Mouse (Mus musculus): Measurements from ENCODE around the gene Unc13b. TPM values are rescaled to one million over a fixed set of nuclear protein-coding genes. Genes with fewer than 3 reads are reported as not detected.

Unc13b gene
- polyA plus RNA-seq, 1 experiment from 2014 or later = 8.1 TPM

DNA sequence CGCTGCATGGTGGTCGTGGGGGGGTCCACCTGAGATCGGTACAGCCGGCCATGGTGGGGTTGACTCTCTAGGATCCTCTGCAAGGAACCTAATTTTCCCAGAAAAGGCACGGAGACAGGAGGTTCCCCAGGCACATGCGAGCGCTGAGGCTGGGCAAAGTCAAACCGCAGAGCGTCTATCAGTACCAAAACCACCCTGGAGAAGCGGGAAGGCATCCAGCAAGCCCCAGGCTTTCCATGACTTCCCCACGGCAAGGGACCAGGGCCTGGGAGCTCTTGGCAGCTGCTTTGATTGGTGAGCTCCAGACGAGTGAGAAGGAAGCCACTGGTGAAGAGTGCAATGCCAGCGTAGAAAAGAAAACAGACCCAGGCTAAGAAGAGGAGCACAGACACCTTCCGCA, 34.1 kb upstream of the Unc13b start:
- Histone ChIP-seq H3K27ac (ENCODE audit: low read depth, low read length) (peak overlapping the region; percentile 87; the same call in 1 of the 2 replicates), H3K27me3 (replicated peaks; ENCODE audit: control insufficient read depth, insufficient read depth, low read length) (no peaks in the 10 kb centered on the region), H3K9me3 (replicated peaks; ENCODE audit: control insufficient read depth, low read length) (no peaks in the 10 kb centered on the region), H3K4me2 (ENCODE audit: low read length) (peak overlapping the region; percentile 72), H3K4me1 (ENCODE audit: control insufficient read depth, insufficient read depth, low read length) (peaks cover 10% of the 10 kb centered on the region), H3K9ac (ENCODE audit: low read length) (peak overlapping the region; percentile 63; the same call in 1 of the 2 replicates), H3K4me3 (ENCODE audit: low read depth, low read length) (peak overlapping the region; percentile 55), H3K36me3 (ENCODE audit: control insufficient read depth, insufficient read depth, low read length) (peaks cover 72% of the 10 kb centered on the region)
- DNase-seq (ENCODE audit: low spot score) (no peak), ATAC-seq (no peak)
- 85% methylated on average over 14 of the region's 14 CpGs for WGBS

DNA sequence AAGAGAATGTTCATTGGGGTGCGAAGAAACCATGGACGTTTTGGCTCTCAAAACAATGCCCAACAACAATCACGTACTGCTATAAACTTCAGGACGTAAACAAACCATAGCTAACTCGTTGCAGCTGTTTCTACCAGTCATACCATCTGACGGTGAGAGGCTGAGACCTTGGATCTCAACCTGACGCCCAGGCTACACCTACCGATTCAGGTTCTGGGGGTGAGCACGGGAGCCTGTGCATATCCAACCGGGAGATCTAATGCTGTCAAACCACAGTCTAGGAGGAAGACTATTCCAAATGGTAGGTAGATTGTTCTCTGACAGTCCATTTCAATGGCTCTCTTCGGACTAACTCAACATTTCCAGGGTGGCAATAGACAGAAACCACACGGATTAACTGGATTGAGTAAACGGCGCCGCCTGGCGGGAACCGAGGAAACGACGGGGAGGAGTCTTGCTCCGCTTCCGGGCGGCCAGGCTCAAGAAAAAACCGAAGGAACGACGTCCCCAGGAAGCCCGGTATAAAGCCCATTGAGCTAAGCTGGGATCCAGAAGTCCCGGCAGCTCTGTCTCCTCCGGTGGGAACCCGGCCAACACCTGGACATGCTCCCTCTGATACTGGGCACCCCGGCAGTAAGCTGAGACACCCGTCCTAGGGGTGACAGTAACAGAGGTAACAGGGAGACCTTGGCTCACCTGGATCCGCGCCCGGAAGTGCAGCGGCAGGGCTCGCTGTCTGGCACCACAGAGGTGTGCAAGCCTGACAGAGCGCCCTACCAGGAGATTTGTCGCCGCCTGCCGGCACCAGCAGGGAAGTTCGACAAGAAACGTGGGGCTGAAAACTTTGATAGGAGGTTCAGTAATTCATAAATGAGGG, 33.4 kb upstream of the Unc13b start, which contains the start of gene Pigo:
Gene Pigo (minus strand): TSS at position 736 of the 877 bp plus-strand sequence.
- H3K4me2 ChIP-seq (ENCODE audit: low read length) = peak within 1 kb of the TSS; percentile 72
- peak within 1 kb of the TSS; percentile 63 for H3K9ac ChIP-seq (ENCODE audit: low read length)
- H3K4me3 ChIP-seq (ENCODE audit: low read depth, low read length) = peak within 1 kb of the TSS; percentile 55
- no peaks in the 10 kb centered on the region for H3K9me3 ChIP-seq (replicated peaks; ENCODE audit: control insufficient read depth, low read length)
- 9% methylated on average over 42 of the region's 42 CpGs for WGBS
- no peaks in the 10 kb centered on the region for H3K27me3 ChIP-seq (replicated peaks; ENCODE audit: control insufficient read depth, insufficient read depth, low read length)
- H3K27ac ChIP-seq (ENCODE audit: low read depth, low read length) = peak within 1 kb of the TSS; percentile 87
- peaks cover 67% of the 10 kb centered on the region for H3K36me3 ChIP-seq (ENCODE audit: control insufficient read depth, insufficient read depth, low read length)
- ATAC-seq = peak; percentile 96
- DNase-seq (ENCODE audit: low spot score) = peak; percentile 96
- peaks cover 12% of the 10 kb centered on the region for H3K4me1 ChIP-seq (ENCODE audit: control insufficient read depth, insufficient read depth, low read length)

DNA sequence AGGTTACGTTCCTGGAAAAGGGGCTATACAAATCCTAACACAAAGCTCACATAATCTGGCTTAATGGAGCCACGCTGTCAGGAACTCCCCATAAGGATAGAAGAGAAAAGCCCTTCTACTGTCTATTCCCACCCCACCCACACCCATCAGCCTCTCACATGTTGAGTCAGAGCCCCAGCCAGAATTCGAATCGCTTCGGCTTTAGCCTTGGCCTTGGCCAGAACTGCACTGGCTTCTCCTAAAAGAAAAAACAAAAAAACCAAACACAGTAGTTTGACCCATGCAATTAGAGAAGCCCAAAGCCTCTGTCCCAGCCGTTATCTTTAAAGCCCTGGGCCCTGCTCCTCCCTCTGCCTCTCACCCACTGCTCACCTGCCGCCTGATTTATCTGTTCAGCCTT, 29.6 kb upstream of the Unc13b start:
- H3K4me2 ChIP-seq (ENCODE audit: low read length) = no peak overlapping the region
- no peaks in the 10 kb centered on the region for H3K9me3 ChIP-seq (replicated peaks; ENCODE audit: control insufficient read depth, low read length)
- H3K27me3 ChIP-seq (replicated peaks; ENCODE audit: control insufficient read depth, insufficient read depth, low read length) = no peaks in the 10 kb centered on the region
- H3K9ac ChIP-seq (ENCODE audit: low read length) = no peak overlapping the region
- no peak for ATAC-seq
- H3K27ac ChIP-seq (ENCODE audit: low read depth, low read length) = no peak overlapping the region
- H3K36me3 ChIP-seq (ENCODE audit: control insufficient read depth, insufficient read depth, low read length) = peaks cover 50% of the 10 kb centered on the region
- DNase-seq (ENCODE audit: low spot score) = no peak
- peaks cover 18% of the 10 kb centered on the region for H3K4me1 ChIP-seq (ENCODE audit: control insufficient read depth, insufficient read depth, low read length)
- no peak overlapping the region for H3K4me3 ChIP-seq (ENCODE audit: low read depth, low read length)
- 93% methylated on average over 7 of the region's 7 CpGs for WGBS

DNA sequence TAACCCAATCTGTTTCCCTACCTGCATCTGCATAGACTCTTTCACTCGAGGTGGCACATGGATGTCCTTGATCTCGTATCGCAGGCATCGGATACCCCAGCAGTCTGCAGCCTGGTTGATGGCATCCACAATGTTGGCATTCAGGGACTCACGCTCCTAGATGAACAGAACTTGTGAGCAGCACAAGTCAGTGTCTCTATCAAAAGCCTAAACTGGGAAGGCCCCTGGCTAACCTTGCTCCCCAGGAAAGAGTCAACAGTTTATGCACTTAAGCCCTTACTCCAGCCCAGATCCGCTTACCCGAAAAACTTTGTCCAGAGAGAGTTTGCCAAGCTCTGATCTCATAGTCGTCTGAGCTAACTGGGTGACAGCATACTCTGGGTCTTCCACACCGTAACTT, 29.0 kb upstream of the Unc13b start:
- DNase-seq (ENCODE audit: low spot score) (no peak), ATAC-seq (no peak)
- H3K27ac ChIP-seq (ENCODE audit: low read depth, low read length) = no peak overlapping the region
- peaks cover 56% of the 10 kb centered on the region for H3K36me3 ChIP-seq (ENCODE audit: control insufficient read depth, insufficient read depth, low read length)
- no peaks in the 10 kb centered on the region for H3K9me3 ChIP-seq (replicated peaks; ENCODE audit: control insufficient read depth, low read length)
- H3K4me1 ChIP-seq (ENCODE audit: control insufficient read depth, insufficient read depth, low read length) = peaks cover 13% of the 10 kb centered on the region
- 93% methylated on average over 9 of the region's 9 CpGs for WGBS
- no peak overlapping the region for H3K4me3 ChIP-seq (ENCODE audit: low read depth, low read length)
- no peak overlapping the region for H3K9ac ChIP-seq (ENCODE audit: low read length)
- H3K4me2 ChIP-seq (ENCODE audit: low read length) = peak overlapping the region; percentile 77; the same call in 1 of the 2 replicates
- no peaks in the 10 kb centered on the region for H3K27me3 ChIP-seq (replicated peaks; ENCODE audit: control insufficient read depth, insufficient read depth, low read length)

DNA sequence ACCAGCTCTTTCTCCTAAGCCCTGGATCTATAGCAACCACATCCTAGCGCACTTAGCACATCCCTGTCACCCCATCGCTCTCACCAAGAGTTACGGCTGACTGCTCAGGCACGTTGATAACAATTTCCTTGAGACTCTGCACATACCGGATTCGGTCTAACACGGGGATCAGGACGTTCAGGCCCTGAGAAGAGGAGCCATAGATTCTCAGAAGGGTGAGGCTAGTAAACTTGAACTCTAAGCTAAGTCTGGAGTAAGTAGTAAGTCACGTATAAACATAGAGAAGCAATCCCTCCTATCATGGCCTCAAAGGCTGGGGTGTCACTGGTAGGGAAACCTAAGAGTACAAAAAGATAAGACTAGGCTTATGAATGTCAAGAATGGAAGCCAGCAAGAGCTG, 28.4 kb upstream of the Unc13b start:
- Histone ChIP-seq H3K4me1 (ENCODE audit: control insufficient read depth, insufficient read depth, low read length) (peaks cover 9% of the 10 kb centered on the region; the same call in 1 of the 2 replicates), H3K9ac (ENCODE audit: low read length) (peak overlapping the region; percentile 91), H3K27me3 (replicated peaks; ENCODE audit: control insufficient read depth, insufficient read depth, low read length) (no peaks in the 10 kb centered on the region), H3K27ac (ENCODE audit: low read depth, low read length) (0 out of 2 replicates have a peak overlapping the region, but pooled peaks have one; percentile 83), H3K9me3 (replicated peaks; ENCODE audit: control insufficient read depth, low read length) (no peaks in the 10 kb centered on the region), H3K4me2 (ENCODE audit: low read length) (peak overlapping the region; percentile 77), H3K36me3 (ENCODE audit: control insufficient read depth, insufficient read depth, low read length) (peaks cover 62% of the 10 kb centered on the region), H3K4me3 (ENCODE audit: low read depth, low read length) (peak overlapping the region; percentile 81)
- ATAC-seq (no peak), DNase-seq (ENCODE audit: low spot score) (no peak)
- 84% methylated on average over 9 of the region's 9 CpGs for WGBS

DNA sequence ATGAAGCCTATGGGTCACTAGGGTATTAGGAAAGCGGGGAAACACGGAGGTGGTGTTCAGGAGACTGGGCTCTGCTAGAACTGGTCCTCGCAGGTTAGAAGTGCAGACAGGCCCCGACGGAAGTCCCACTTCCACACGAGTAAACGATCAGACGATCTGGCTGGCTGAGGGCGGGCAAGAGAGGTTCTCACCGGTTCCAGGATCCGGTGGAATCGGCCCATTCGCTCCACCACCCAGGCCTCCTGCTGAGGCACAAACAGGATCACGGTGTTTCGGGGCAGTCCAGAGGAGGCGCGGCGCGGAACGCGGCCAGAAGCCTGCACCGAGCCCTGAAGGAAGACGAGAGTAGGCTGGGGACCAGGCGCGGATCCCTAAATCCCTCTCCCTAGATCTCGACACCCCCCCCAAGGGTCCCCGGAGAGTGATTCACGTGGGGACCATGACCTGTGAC, 27.9 kb upstream of the Unc13b start:
- Histone ChIP-seq H3K27me3 (replicated peaks; ENCODE audit: control insufficient read depth, insufficient read depth, low read length) (no peaks in the 10 kb centered on the region), H3K9ac (ENCODE audit: low read length) (peak overlapping the region; percentile 91), H3K4me3 (ENCODE audit: low read depth, low read length) (peak overlapping the region; percentile 81), H3K4me1 (ENCODE audit: control insufficient read depth, insufficient read depth, low read length) (peaks cover 9% of the 10 kb centered on the region; the same call in 1 of the 2 replicates), H3K4me2 (ENCODE audit: low read length) (peak overlapping the region; percentile 77), H3K36me3 (ENCODE audit: control insufficient read depth, insufficient read depth, low read length) (peaks cover 66% of the 10 kb centered on the region), H3K27ac (ENCODE audit: low read depth, low read length) (peak overlapping the region; percentile 83), H3K9me3 (replicated peaks; ENCODE audit: control insufficient read depth, low read length) (no peaks in the 10 kb centered on the region)
- DNase-seq (ENCODE audit: low spot score) = no peak
- 2% methylated on average over 28 of the region's 28 CpGs for WGBS
- no peak; the same call in none of the 2 replicates for ATAC-seq

DNA sequence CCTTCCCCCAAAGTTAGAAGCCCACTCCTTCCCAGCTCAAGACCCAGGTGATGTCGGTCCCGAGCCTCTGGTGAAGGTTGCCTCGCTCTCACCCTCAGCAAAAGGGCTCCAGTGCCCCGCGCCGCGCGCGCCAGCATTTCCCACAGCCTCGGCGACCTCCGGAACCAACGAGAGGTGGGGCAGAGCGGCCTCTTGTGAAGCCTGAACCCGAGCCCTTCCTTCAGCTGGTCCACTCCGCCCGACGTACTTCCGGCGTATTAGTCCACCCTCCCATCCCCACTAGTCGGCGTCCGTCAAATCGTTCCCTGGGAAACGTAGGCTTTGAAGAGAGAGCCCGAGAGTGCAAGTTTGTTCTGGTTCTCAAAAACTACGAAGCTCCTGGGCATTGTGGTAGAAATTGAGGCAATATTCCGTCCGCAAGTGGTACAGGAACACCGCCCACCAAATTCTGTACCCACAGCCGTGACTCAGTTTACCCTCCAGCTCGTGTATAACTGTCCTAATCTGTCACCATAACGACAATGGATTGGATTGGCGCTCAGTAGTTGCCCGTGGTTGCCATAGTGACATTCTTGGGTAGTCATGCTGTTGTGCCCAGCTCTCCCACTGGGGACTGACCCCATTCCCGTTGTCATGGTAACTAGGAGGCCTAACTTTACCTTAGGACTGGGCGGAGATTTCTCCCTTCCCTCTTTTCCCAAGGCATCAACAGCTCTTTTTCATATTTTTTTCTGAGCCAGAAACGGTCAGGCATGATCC, 27.3 kb upstream of the Unc13b start, which contains the start of gene Stoml2:
Gene Stoml2 (minus strand): TSS at position 474 of the 759 bp plus-strand sequence.
- WGBS = under 1% methylated on average over 35 of the region's 38 CpGs

DNA sequence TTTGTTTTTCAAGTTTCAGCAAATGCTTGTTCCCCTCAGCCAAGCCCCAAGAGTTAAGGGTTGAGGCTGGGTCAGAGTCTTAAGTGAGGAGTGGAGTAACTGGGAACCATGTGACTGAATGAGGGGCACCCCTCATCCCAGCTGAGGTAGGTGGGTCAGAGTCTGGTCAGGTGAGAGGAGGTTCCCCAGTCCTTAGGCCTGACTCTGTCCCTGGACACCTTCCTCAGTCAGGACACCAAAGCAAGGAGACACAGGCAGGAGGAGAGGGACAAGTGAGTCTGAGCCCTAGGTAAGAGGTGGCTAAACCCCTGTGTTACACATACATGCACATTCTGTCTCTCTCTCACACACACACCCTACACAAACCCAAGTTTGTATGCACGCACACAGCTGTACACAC, 26.3 kb upstream of the Unc13b start:
- Histone ChIP-seq H3K27me3 (replicated peaks; ENCODE audit: control insufficient read depth, insufficient read depth, low read length) (no peaks in the 10 kb centered on the region), H3K27ac (ENCODE audit: low read depth, low read length) (peak overlapping the region; percentile 46; the same call in 1 of the 2 replicates), H3K9ac (ENCODE audit: low read length) (no peak overlapping the region), H3K9me3 (replicated peaks; ENCODE audit: control insufficient read depth, low read length) (no peaks in the 10 kb centered on the region), H3K4me3 (ENCODE audit: low read depth, low read length) (no peak overlapping the region), H3K4me1 (ENCODE audit: control insufficient read depth, insufficient read depth, low read length) (peaks cover 9% of the 10 kb centered on the region; the same call in 1 of the 2 replicates), H3K36me3 (ENCODE audit: control insufficient read depth, insufficient read depth, low read length) (peaks cover 69% of the 10 kb centered on the region), H3K4me2 (ENCODE audit: low read length) (no peak overlapping the region)
- ATAC-seq (no peak), DNase-seq (ENCODE audit: low spot score) (no peak)
- 100% methylated on average over 1 of the region's 1 CpGs for WGBS

More for the DNA sequence above, 27.3 kb upstream of the Unc13b start, which contains the start of gene Stoml2:
- H3K9me3 ChIP-seq (replicated peaks; ENCODE audit: control insufficient read depth, low read length) = no peaks in the 10 kb centered on the region
- peak within 1 kb of the TSS; percentile 81 for H3K4me3 ChIP-seq (ENCODE audit: low read depth, low read length)
- peaks cover 9% of the 10 kb centered on the region; the same call in 1 of the 2 replicates for H3K4me1 ChIP-seq (ENCODE audit: control insufficient read depth, insufficient read depth, low read length)
- H3K27me3 ChIP-seq (replicated peaks; ENCODE audit: control insufficient read depth, insufficient read depth, low read length) = no peaks in the 10 kb centered on the region
- ATAC-seq (peak; percentile 98), DNase-seq (ENCODE audit: low spot score) (peak; percentile 97)
- peak within 1 kb of the TSS; percentile 83 for H3K27ac ChIP-seq (ENCODE audit: low read depth, low read length)
- H3K36me3 ChIP-seq (ENCODE audit: control insufficient read depth, insufficient read depth, low read length) = peaks cover 73% of the 10 kb centered on the region
- peak within 1 kb of the TSS; percentile 91 for H3K9ac ChIP-seq (ENCODE audit: low read length)
- peak within 1 kb of the TSS; percentile 77 for H3K4me2 ChIP-seq (ENCODE audit: low read length)

Data from forebrain, embryonic 14.5 days (tissue).